Comparison of ENCODE assay signal across 20 mouse cellular contexts in genomic region chr17:31351984-31352383, GRCm38 (mm10). TPM values are rescaled to one million over a fixed set of nuclear protein-coding genes. Genes with fewer than 3 reads are reported as not detected.
DNase-seq lines count a peak whose midpoint lies in the region; ATAC-seq lines count a peak whose summit lies in the region.
"Had no signal": no experiment of that assay in that cellular context is flagged by ENCODE, and none has a peak within 500 bp of the region (broad histone marks: within the 10 kb centered on the region; RNA-seq: fewer than 3 reads in every experiment).

No protein-coding gene starts in this region.

- ATAC-seq in forebrain, embryonic 13.5 days: 0 out of 2 replicates have a peak, but pooled peaks have one; percentile 16
- no peak for ATAC-seq in forebrain, embryonic 15.5 days (replicated peaks)
- no peak for ATAC-seq in midbrain, embryonic 11.5 days (ENCODE audit: low FRiP score)
- ATAC-seq in midbrain, embryonic 15.5 days (replicated peaks): no peak
- peak; percentile 61; the same call in 1 of the 2 replicates for ATAC-seq in embryonic facial prominence, embryonic 14.5 days (ENCODE audit: low read depth)
- no peak for ATAC-seq in cerebellum, adult (ENCODE audit: insufficient number of reproducible peaks, low FRiP score, low TSS enrichment)
- ATAC-seq: forebrain, postnatal 0 days; intestine, embryonic 16.5 days had no signal

- H3K27me3 ChIP-seq in forebrain, embryonic 13.5 days: no peaks in the 10 kb centered on the region
- no peaks in the 10 kb centered on the region for H3K27me3 ChIP-seq in forebrain, embryonic 15.5 days
- no peaks in the 10 kb centered on the region for H3K27me3 ChIP-seq in midbrain, embryonic 11.5 days (ENCODE audit: control insufficient read depth, insufficient read depth, low read length)
- H3K27me3 ChIP-seq in midbrain, embryonic 15.5 days (replicated peaks): no peaks in the 10 kb centered on the region
- no peaks in the 10 kb centered on the region for H3K27me3 ChIP-seq in embryonic facial prominence, embryonic 14.5 days (replicated peaks; ENCODE audit: control insufficient read depth, insufficient read depth, low read length)
- H3K27me3 ChIP-seq: heart, embryonic 15.5 days; hindbrain, embryonic 15.5 days had no signal

- H3K9ac ChIP-seq in forebrain, embryonic 13.5 days: no peak overlapping the region
- H3K9ac ChIP-seq in forebrain, embryonic 15.5 days (replicated peaks): no peak overlapping the region
- H3K9ac ChIP-seq in midbrain, embryonic 11.5 days (ENCODE audit: low read length): no peak overlapping the region
- no peak overlapping the region for H3K9ac ChIP-seq in midbrain, embryonic 15.5 days
- H3K9ac ChIP-seq in embryonic facial prominence, embryonic 14.5 days (ENCODE audit: low read depth, low read length): no peak overlapping the region
- H3K9ac ChIP-seq: forebrain, postnatal 0 days; heart, embryonic 15.5 days; hindbrain, embryonic 15.5 days had no signal

- WGBS in forebrain, embryonic 13.5 days: 32% methylated on average over 8 of the region's 8 CpGs
- WGBS in forebrain, embryonic 15.5 days: 30% methylated on average over 8 of the region's 8 CpGs
- 44% methylated on average over 8 of the region's 8 CpGs for WGBS in midbrain, embryonic 11.5 days
- WGBS in midbrain, embryonic 15.5 days: 37% methylated on average over 8 of the region's 8 CpGs
- 47% methylated on average over 7 of the region's 8 CpGs for WGBS in embryonic facial prominence, embryonic 14.5 days

- H3K4me3 ChIP-seq in forebrain, embryonic 13.5 days: no peak overlapping the region
- H3K4me3 ChIP-seq in forebrain, embryonic 15.5 days: no peak overlapping the region
- H3K4me3 ChIP-seq in midbrain, embryonic 11.5 days (ENCODE audit: low read depth, low read length): no peak overlapping the region
- H3K4me3 ChIP-seq in midbrain, embryonic 15.5 days: no peak overlapping the region
- H3K4me3 ChIP-seq in embryonic facial prominence, embryonic 14.5 days (ENCODE audit: low read depth, low read length): no peak overlapping the region
- H3K4me3 ChIP-seq: heart, adult 2 months; heart, embryonic 15.5 days; hindbrain, embryonic 15.5 days had no signal

- peaks cover 5% of the 10 kb centered on the region; the same call in 1 of the 2 replicates for H3K36me3 ChIP-seq in forebrain, embryonic 13.5 days (ENCODE audit: poor library complexity, severe bottlenecking)
- no peaks in the 10 kb centered on the region for H3K36me3 ChIP-seq in forebrain, embryonic 15.5 days
- H3K36me3 ChIP-seq in midbrain, embryonic 11.5 days (ENCODE audit: control insufficient read depth, insufficient read depth, low read length): no peaks in the 10 kb centered on the region
- H3K36me3 ChIP-seq in midbrain, embryonic 15.5 days (replicated peaks): no peaks in the 10 kb centered on the region
- H3K36me3 ChIP-seq in embryonic facial prominence, embryonic 14.5 days (ENCODE audit: control insufficient read depth, insufficient read depth, low read length): no peaks in the 10 kb centered on the region
- H3K36me3 ChIP-seq: heart, embryonic 15.5 days had no signal

- H3K9me3 ChIP-seq in forebrain, embryonic 13.5 days (replicated peaks): no peaks in the 10 kb centered on the region
- H3K9me3 ChIP-seq in forebrain, embryonic 15.5 days: no peaks in the 10 kb centered on the region
- no peaks in the 10 kb centered on the region for H3K9me3 ChIP-seq in midbrain, embryonic 11.5 days (ENCODE audit: control insufficient read depth, low read length)
- no peaks in the 10 kb centered on the region for H3K9me3 ChIP-seq in midbrain, embryonic 15.5 days
- H3K9me3 ChIP-seq in embryonic facial prominence, embryonic 14.5 days (ENCODE audit: control insufficient read depth, low read length): no peaks in the 10 kb centered on the region
- H3K9me3 ChIP-seq: heart, embryonic 15.5 days; hindbrain, embryonic 15.5 days had no signal

- H3K4me2 ChIP-seq in forebrain, embryonic 13.5 days: no peak overlapping the region
- H3K4me2 ChIP-seq in forebrain, embryonic 15.5 days (replicated peaks): no peak overlapping the region
- H3K4me2 ChIP-seq in midbrain, embryonic 11.5 days: no peak overlapping the region
- no peak overlapping the region for H3K4me2 ChIP-seq in midbrain, embryonic 15.5 days
- no peak overlapping the region for H3K4me2 ChIP-seq in embryonic facial prominence, embryonic 14.5 days (ENCODE audit: low read depth, low read length)
- H3K4me2 ChIP-seq: heart, embryonic 11.5 days; heart, embryonic 15.5 days; hindbrain, embryonic 15.5 days had no signal

- peaks cover 14% of the 10 kb centered on the region for H3K4me1 ChIP-seq in forebrain, embryonic 13.5 days
- peaks cover 37% of the 10 kb centered on the region for H3K4me1 ChIP-seq in forebrain, embryonic 15.5 days
- peaks cover 10% of the 10 kb centered on the region for H3K4me1 ChIP-seq in midbrain, embryonic 11.5 days (ENCODE audit: control insufficient read depth, insufficient read depth, low read length)
- peaks cover 13% of the 10 kb centered on the region for H3K4me1 ChIP-seq in midbrain, embryonic 15.5 days
- H3K4me1 ChIP-seq in embryonic facial prominence, embryonic 14.5 days (ENCODE audit: control insufficient read depth, insufficient read depth, low read length): peaks cover 7% of the 10 kb centered on the region

- no peak overlapping the region; the same call in 1 of the 2 replicates for H3K27ac ChIP-seq in forebrain, embryonic 13.5 days
- no peak overlapping the region for H3K27ac ChIP-seq in forebrain, embryonic 15.5 days (replicated peaks)
- no peak overlapping the region for H3K27ac ChIP-seq in midbrain, embryonic 11.5 days (ENCODE audit: low read depth, low read length)
- H3K27ac ChIP-seq in midbrain, embryonic 15.5 days: no peak overlapping the region
- H3K27ac ChIP-seq in embryonic facial prominence, embryonic 14.5 days (replicated peaks; ENCODE audit: low read depth, low read length): no peak overlapping the region
- H3K27ac ChIP-seq: heart, adult 2 months; heart, embryonic 15.5 days; hindbrain, embryonic 15.5 days had no signal

- peak; percentile 84 for DNase-seq in midbrain, embryonic 11.5 days (ENCODE audit: low spot score, missing footprints)
- DNase-seq in R1 (ENCODE audit: low read depth, low spot score): peak; percentile 46
- DNase-seq in embryonic facial prominence, embryonic 14.5 days (ENCODE audit: low spot score): peak; percentile 50
- no peak for DNase-seq in left cerebral cortex, adult 8-10 months (ENCODE audit: low spot score in 2 of 2)
- DNase-seq: adrenal gland, postnatal 14 days; cerebellum, adult 2 months; cerebellum, postnatal 10 days; forebrain, postnatal 0 days; gastrocnemius, postnatal 14 days; heart, adult 2 months; heart, postnatal 14 days had no signal

RNA-seq across cellular contexts. Expression of gene Pde9a, which starts 34.0 kb away (rescaled TPM):
- polyA plus RNA-seq in forebrain, embryonic 13.5 days (2015; fragmentation: Nextera tagmentation; extraction: Ambion mirVana): 46.4 and 52.3 TPM in 2 replicates
- polyA plus RNA-seq in forebrain, embryonic 15.5 days (2015; fragmentation: Nextera tagmentation; extraction: Ambion mirVana): 58.4 and 59.6 TPM in 2 replicates
- polyA plus RNA-seq in midbrain, embryonic 11.5 days (2014; fragmentation: Nextera tagmentation; extraction: Ambion mirVana): 23.4 and 23.5 TPM in 2 replicates
- polyA plus RNA-seq in midbrain, embryonic 15.5 days (2015; fragmentation: Nextera tagmentation; extraction: Ambion mirVana): 36.1 and 38.1 TPM in 2 replicates
- polyA plus RNA-seq in embryonic facial prominence, embryonic 14.5 days (2014; fragmentation: Nextera tagmentation; extraction: Ambion mirVana): 14.5 and 18.7 TPM in 2 replicates
- total RNA-seq in left cerebral cortex, adult 8-10 months (2022): 10 to 100 TPM; 20.1 to 29.5 (median 22.2) TPM
- total RNA-seq: CH12.LX had no signal

Comparison
In these comparisons a context has a peak if more than half of its experiments do, and no peak if none do; other contexts are left out.
1. ATAC-seq: peak in forebrain, embryonic 13.5 days (single experiment) and embryonic facial prominence, embryonic 14.5 days (single experiment); none in forebrain, embryonic 15.5 days (single experiment), midbrain, embryonic 11.5 days (single experiment), midbrain, embryonic 15.5 days (single experiment) and cerebellum, adult (single experiment).
2. DNase-seq: peak in midbrain, embryonic 11.5 days (single experiment), R1 (single experiment) and embryonic facial prominence, embryonic 14.5 days (single experiment); none in left cerebral cortex, adult 8-10 months (0 of 2).